Mouse (Mus musculus) embryo, embryonic 11 days (tissue): ENCODE measurements at regions not wholly inside any gene's neighbourhood (a gene's known extent, or its start where the extent isn't known, plus 50 kb on each side); places are given as distances from the start of the nearest gene placed in this dataset.
A peak's percentile ranks its signal among the peaks of the same experiment; 100 is the strongest.

Experiments
- DNase-seq: peaks from one replicate; pipeline ENCODE4 v3.0.0-alpha.2; 2015

- DNase-seq: no peak
Measured at GRCm38 (mm10) chr11:38618707-38619106, 1382.9 kb upstream of the Tenm2 start.

GRCm38 (mm10) chr11:38600971-38601370 is 1365.2 kb upstream of the Tenm2 start:
- DNase-seq: no peak

GRCm38 (mm10) chr11:38568515-38568914 is 1332.8 kb upstream of the Tenm2 start:
- no peak for DNase-seq

GRCm38 (mm10) chr11:38543893-38544292 is 1308.1 kb upstream of the Tenm2 start:
- DNase-seq: peak; percentile 65

GRCm38 (mm10) chr11:38540097-38540496 is 1304.3 kb upstream of the Tenm2 start:
- DNase-seq: no peak

- DNase-seq: no peak
Measured at GRCm38 (mm10) chr11:38532282-38532681, 1296.5 kb upstream of the Tenm2 start.

- no peak for DNase-seq
Measured at GRCm38 (mm10) chr11:38509676-38510075, 1273.9 kb upstream of the Tenm2 start.

GRCm38 (mm10) chr11:38464239-38464596 is 1228.5 kb upstream of the Tenm2 start:
- DNase-seq: no peak

- DNase-seq: no peak
Measured at GRCm38 (mm10) chr11:38463568-38464238, 1227.9 kb upstream of the Tenm2 start.

GRCm38 (mm10) chr11:38443291-38443690 is 1207.5 kb upstream of the Tenm2 start:
- DNase-seq: no peak

GRCm38 (mm10) chr11:38410302-38410701 is 1174.5 kb upstream of the Tenm2 start:
- DNase-seq: no peak

- peak; percentile 4 for DNase-seq
Measured at GRCm38 (mm10) chr11:38397771-38398170, 1162.0 kb upstream of the Tenm2 start.

- DNase-seq: no peak
Measured at GRCm38 (mm10) chr11:38386958-38387357, 1151.2 kb upstream of the Tenm2 start.

GRCm38 (mm10) chr11:38346442-38346841 is 1110.7 kb upstream of the Tenm2 start:
- DNase-seq: no peak

- no peak for DNase-seq
Measured at GRCm38 (mm10) chr11:38335411-38335810, 1099.6 kb upstream of the Tenm2 start.

GRCm38 (mm10) chr11:38297693-38298092 is 1061.9 kb upstream of the Tenm2 start:
- DNase-seq: no peak

GRCm38 (mm10) chr11:38291289-38291688 is 1055.5 kb upstream of the Tenm2 start:
- no peak for DNase-seq

- DNase-seq: no peak
Measured at GRCm38 (mm10) chr11:38280961-38281360, 1045.2 kb upstream of the Tenm2 start.
